Mouse (Mus musculus) adrenal gland, postnatal 10 days (tissue): Measurements from ENCODE around the gene Pls3. TPM values are rescaled to one million over a fixed set of nuclear protein-coding genes. Genes with fewer than 3 reads are reported as not detected.
A peak's percentile ranks its signal among the peaks of the same experiment; 100 is the strongest.

ENCODE experiments used
- DNase-seq: peaks from one replicate; pipeline ENCODE4 v3.0.0; 2021; ENCODE audit warnings: mixed read lengths
- long read RNA-seq, 2 experiments: library from polyadenylated mRNA; stranded (forward); transcript quantifications; one replicate each; pipeline ENCODE4 v2.0.0; 2021
- total RNA-seq, 2 experiments: library from RNA; stranded (reverse); gene quantifications; 2 replicates each; pipeline ENCODE4 v1.2.3; 2021

Gene Pls3
- total RNA-seq: 10 to 100 TPM; 56.4 to 61.6 TPM
- long read RNA-seq, experiment 1, transcript Pls3-204 (16 exons, 3,149 nt): major isoform, 85 of 124 reads
- long read RNA-seq, experiment 1, transcript Pls3-201 (16 exons, 3,242 nt): minor isoform, 6 of 124 reads
- long read RNA-seq, experiment 1, partial matches to known transcripts: 2 of 124 reads
- long read RNA-seq, experiment 1, other reads (novel, unspliced or antisense): 27 of 124 reads
- long read RNA-seq, experiment 2, transcript Pls3-204 (16 exons, 3,149 nt): major isoform, 43 of 71 reads
- long read RNA-seq, experiment 2, partial matches to known transcripts: 3 of 71 reads
- long read RNA-seq, experiment 2, other reads (novel, unspliced or antisense): 19 of 71 reads

- peak; percentile 88 for DNase-seq
These were observed at the start of gene Pls3 for GRCm38 (mm10) chrX:75874332-75875291. Pls3 (minus strand) TSS chrX:75875182.

GRCm38 (mm10) chrX:75895716-75896115, 20.7 kb upstream of the Pls3 start:
- DNase-seq: peak; percentile 3

- DNase-seq: peak; percentile 10
These were observed 584 bp upstream of the Pls3 start for GRCm38 (mm10) chrX:75875566-75875965.

GRCm38 (mm10) chrX:75873813-75874212, 1.2 kb downstream of the Pls3 start:
- DNase-seq: peak; percentile 50

GRCm38 (mm10) chrX:75873253-75873652, 1.7 kb downstream of the Pls3 start:
- peak; percentile 9 for DNase-seq

- no peak for DNase-seq
These were observed 3.1 kb downstream of the Pls3 start for GRCm38 (mm10) chrX:75871855-75872254.

GRCm38 (mm10) chrX:75861715-75862114, 13.3 kb downstream of the Pls3 start:
- no peak for DNase-seq

- DNase-seq: no peak
These were observed 20.7 kb downstream of the Pls3 start for GRCm38 (mm10) chrX:75854294-75854693.

GRCm38 (mm10) chrX:75844290-75844689, 30.7 kb downstream of the Pls3 start:
- DNase-seq: no peak

- no peak for DNase-seq
These were observed 32.1 kb downstream of the Pls3 start for GRCm38 (mm10) chrX:75842835-75843234.

GRCm38 (mm10) chrX:75842120-75842519, 32.9 kb downstream of the Pls3 start:
- DNase-seq: no peak

- no peak for DNase-seq
These were observed 34.7 kb downstream of the Pls3 start for GRCm38 (mm10) chrX:75840263-75840662.

- no peak for DNase-seq
These were observed 40.1 kb downstream of the Pls3 start for GRCm38 (mm10) chrX:75834836-75835235.

- DNase-seq: no peak
These were observed 40.7 kb downstream of the Pls3 start for GRCm38 (mm10) chrX:75834286-75834685.

- DNase-seq: no peak
These were observed 41.9 kb downstream of the Pls3 start for GRCm38 (mm10) chrX:75833006-75833641.

GRCm38 (mm10) chrX:75829867-75830255, 45.1 kb downstream of the Pls3 start:
- DNase-seq: no peak

- no peak for DNase-seq
These were observed 45.6 kb downstream of the Pls3 start for GRCm38 (mm10) chrX:75829240-75829866.

- DNase-seq: no peak
These were observed 56.2 kb downstream of the Pls3 start for GRCm38 (mm10) chrX:75818647-75819271.

GRCm38 (mm10) chrX:75814958-75815357, 60.0 kb downstream of the Pls3 start:
- no peak for DNase-seq

- no peak for DNase-seq
These were observed 60.9 kb downstream of the Pls3 start for GRCm38 (mm10) chrX:75814123-75814522.

GRCm38 (mm10) chrX:75796583-75796982, 78.4 kb downstream of the Pls3 start:
- peak; percentile 41 for DNase-seq

GRCm38 (mm10) chrX:75779796-75780195, 95.2 kb downstream of the Pls3 start:
- no peak for DNase-seq
